ENCODE assay signal across 8 mouse cellular contexts in the genomic region with DNA sequence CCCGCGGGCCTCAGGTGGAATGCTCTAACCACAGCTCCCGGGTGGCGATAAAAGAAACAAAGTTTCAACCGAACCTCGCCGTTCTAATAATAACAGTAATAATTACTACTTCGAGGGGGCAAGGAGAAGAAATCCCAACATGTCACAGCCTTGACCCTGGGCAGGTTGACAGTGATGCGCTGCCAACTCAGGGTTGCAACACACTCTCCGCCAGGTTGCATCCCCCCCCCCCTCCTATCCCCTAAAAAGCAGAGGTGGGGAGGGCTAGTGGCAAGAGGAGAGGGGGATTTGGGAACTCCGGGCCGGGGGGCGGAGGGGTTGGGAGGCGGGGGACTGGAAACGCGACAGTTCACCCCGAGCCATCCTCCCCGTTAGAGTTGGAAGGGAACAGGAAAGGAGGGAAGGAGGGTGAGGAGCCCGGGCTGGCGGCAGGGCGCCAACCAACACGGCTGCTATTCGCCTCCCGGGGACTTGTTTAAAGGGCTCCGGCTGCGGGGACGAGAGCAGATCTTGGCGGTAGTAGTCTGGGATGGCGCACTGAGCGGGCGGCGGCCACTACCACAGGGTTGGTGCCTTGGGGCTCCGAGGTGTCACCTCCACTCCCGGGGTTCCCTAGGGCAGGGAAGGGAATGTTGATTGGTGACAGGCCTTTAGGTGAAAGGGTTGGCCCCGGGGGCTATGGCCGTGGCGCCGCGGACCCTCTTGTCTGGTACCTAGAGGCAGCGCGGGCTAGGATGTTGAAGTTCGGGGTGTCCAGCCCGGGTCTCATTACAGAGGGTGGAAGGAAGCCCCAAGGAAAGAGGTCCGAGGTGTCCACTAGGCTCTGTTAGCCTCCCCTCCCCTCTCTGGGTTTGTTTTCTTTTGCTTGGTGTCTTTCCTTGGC. TPM values are rescaled to one million over a fixed set of nuclear protein-coding genes. Genes with fewer than 3 reads are reported as not detected.
A peak's percentile ranks its signal among the peaks of the same experiment; 100 is the strongest.
DNase-seq lines count a peak whose midpoint lies in the region; ATAC-seq and TF ChIP-seq lines count a peak whose summit lies in the region.

No protein-coding gene starts in this region.

- peaks cover 4% of the 10 kb centered on the region; the same call in 1 of the 2 replicates for H3K27me3 ChIP-seq in forebrain, embryonic 15.5 days
- no peaks in the 10 kb centered on the region for H3K27me3 ChIP-seq in lung, embryonic 16.5 days (ENCODE audit: control insufficient read depth, insufficient read depth, low read depth, low read length)

- no peak for TF ChIP-seq CTCF in bone marrow, adult 2 months (IDR thresholded peaks at IDR 0.05; ENCODE audit: control insufficient read depth, insufficient read depth, low read length)

- peak overlapping the region; percentile 96 for H3K4me2 ChIP-seq in forebrain, embryonic 15.5 days (replicated peaks)
- H3K4me2 ChIP-seq in lung, embryonic 16.5 days (ENCODE audit: low read depth, low read length), result peak overlapping the region; percentile 85

- no peak; the same call in 1 of the 2 replicates for ATAC-seq in forebrain, embryonic 15.5 days (replicated peaks)
- no peak; the same call in 1 of the 2 replicates for ATAC-seq in lung, embryonic 16.5 days (ENCODE audit: low read depth)

- peak; percentile 36 to 41 for DNase-seq in CD8-positive naive resting alpha-beta T cell, adult 2 months (ENCODE audit: low read depth in 2 of 2, low spot score in 2 of 2)
- DNase-seq in heart, postnatal 4 days, result peak; percentile 67
- DNase-seq in layer of hippocampus, postnatal 10 days (ENCODE audit: low spot score in 2 of 2), result peak; percentile 66 to 71
- peak; percentile 70 for DNase-seq in retina, postnatal 1 day
- DNase-seq in thymus, postnatal 36 days, result peak; percentile 57 to 58

- WGBS in bone marrow, adult 2 months, result 1% methylated on average over 44 of the region's 44 CpGs
- under 1% methylated on average over 44 of the region's 44 CpGs for WGBS in forebrain, embryonic 15.5 days
- 0% methylated on average over 43 of the region's 44 CpGs for WGBS in lung, embryonic 16.5 days

- peak overlapping the region; percentile 77 for H3K9ac ChIP-seq in forebrain, embryonic 15.5 days (replicated peaks)
- peak overlapping the region; percentile 84 for H3K9ac ChIP-seq in lung, embryonic 16.5 days (ENCODE audit: low read length)

- H3K4me1 ChIP-seq in bone marrow, adult 2 months (ENCODE audit: control insufficient read depth, insufficient read depth, low read length), result no peaks in the 10 kb centered on the region
- peaks cover 27% of the 10 kb centered on the region for H3K4me1 ChIP-seq in forebrain, embryonic 15.5 days
- H3K4me1 ChIP-seq in lung, embryonic 16.5 days (replicated peaks; ENCODE audit: control insufficient read depth, insufficient read depth, low read length), result peaks cover 8% of the 10 kb centered on the region

- H3K36me3 ChIP-seq in forebrain, embryonic 15.5 days, result no peaks in the 10 kb centered on the region
- H3K36me3 ChIP-seq in lung, embryonic 16.5 days (ENCODE audit: control insufficient read depth, insufficient read depth, low read length), result no peaks in the 10 kb centered on the region

- no peak for TF ChIP-seq POLR2A in bone marrow, adult 2 months (IDR thresholded peaks at IDR 0.05; ENCODE audit: borderline replicate concordance, control insufficient read depth, low read depth, low read length)

- H3K27ac ChIP-seq in bone marrow, adult 2 months (ENCODE audit: control insufficient read depth, insufficient read depth, low read depth, low read length, poor library complexity), result peak overlapping the region; percentile 97
- peak overlapping the region; percentile 98 for H3K27ac ChIP-seq in forebrain, embryonic 15.5 days (replicated peaks)
- H3K27ac ChIP-seq in lung, embryonic 16.5 days (ENCODE audit: low read length), result peak overlapping the region; percentile 99

- no peaks in the 10 kb centered on the region for H3K9me3 ChIP-seq in forebrain, embryonic 15.5 days
- H3K9me3 ChIP-seq in lung, embryonic 16.5 days (ENCODE audit: control insufficient read depth, low read length), result no peaks in the 10 kb centered on the region

- peak overlapping the region; percentile 97 for H3K4me3 ChIP-seq in bone marrow, adult 2 months (replicated peaks; ENCODE audit: control insufficient read depth, low read depth, low read length)
- H3K4me3 ChIP-seq in forebrain, embryonic 15.5 days, result peak overlapping the region; percentile 71
- H3K4me3 ChIP-seq in lung, embryonic 16.5 days (ENCODE audit: low read length), result peak overlapping the region; percentile 79

RNA-seq across cellular contexts. Expression of a gene that starts 0.8 kb away (rescaled TPM):
- polyA plus RNA-seq in bone marrow, adult 2 months (2011; ENCODE audit: insufficient read depth, insufficient read length, low replicate concordance, missing spikeins), result 55.4 and 77.8 TPM in 2 replicates
- polyA plus RNA-seq in forebrain, embryonic 15.5 days (2015; fragmentation: Nextera tagmentation; extraction: Ambion mirVana), result 129 TPM in 2 replicates
- total RNA-seq in heart, postnatal 4 days (2021), result 10 to 100 TPM; 56.7 to 57.4 TPM
- total RNA-seq in layer of hippocampus, postnatal 10 days (2021), result 100 to 1,000 TPM; 150 to 169 TPM
- 47.6 and 48.1 TPM in 2 replicates for polyA plus RNA-seq in lung, embryonic 16.5 days (2015; fragmentation: Nextera tagmentation; extraction: Ambion mirVana)
